In genomic region chr12:34908008-34908407, GRCm38 (mm10) we compare ENCODE assay signal across 13 mouse cellular contexts. TPM values are rescaled to one million over a fixed set of nuclear protein-coding genes. Genes with fewer than 3 reads are reported as not detected.
A peak's percentile ranks its signal among the peaks of the same experiment; 100 is the strongest.
DNase-seq lines count a peak whose midpoint lies in the region; ATAC-seq lines count a peak whose summit lies in the region.
"Had no signal": no experiment of that assay in that cellular context is flagged by ENCODE, and none has a peak within 500 bp of the region (broad histone marks: within the 10 kb centered on the region; RNA-seq: fewer than 3 reads in every experiment).

No protein-coding gene starts in this region.

- peak; percentile 13 for DNase-seq in hindbrain, embryonic 11.5 days (ENCODE audit: low spot score)
- DNase-seq in hindbrain, embryonic 10.5 days (ENCODE audit: low spot score): no peak
- DNase-seq in brain, adult 2 months (ENCODE audit: low read depth, low spot score): peak; percentile 24
- DNase-seq in adrenal gland, postnatal 10 days: no peak
- no peak for DNase-seq in heart, adult 9 months (ENCODE audit: low spot score in 2 of 2)
- DNase-seq: gastrocnemius, postnatal 10 days; heart, postnatal 4 days; kidney, adult 8-10 months; lung, adult 18-20 months; spleen, adult 18-20 months had no signal

- H3K4me1 ChIP-seq in hindbrain, embryonic 11.5 days (replicated peaks; ENCODE audit: control insufficient read depth, insufficient read depth, low read length): no peaks in the 10 kb centered on the region
- H3K4me1 ChIP-seq in hindbrain, embryonic 10.5 days (replicated peaks): peaks cover 13% of the 10 kb centered on the region
- 0 out of 2 replicates have a peak, but pooled peaks cover 2% of the 10 kb centered on the region for H3K4me1 ChIP-seq in hindbrain, embryonic 12.5 days
- peaks cover 3% of the 10 kb centered on the region; the same call in 1 of the 2 replicates for H3K4me1 ChIP-seq in neural tube, embryonic 14.5 days (ENCODE audit: control insufficient read depth, insufficient read depth, low read length)
- H3K4me1 ChIP-seq: heart, embryonic 12.5 days had no signal

- H3K4me2 ChIP-seq in hindbrain, embryonic 11.5 days (replicated peaks; ENCODE audit: low read depth, low read length): no peak overlapping the region
- H3K4me2 ChIP-seq in hindbrain, embryonic 12.5 days (replicated peaks): peak overlapping the region; percentile 71; the same call in 1 of the 2 replicates
- H3K4me2 ChIP-seq in neural tube, embryonic 14.5 days (ENCODE audit: low read depth, low read length): peak overlapping the region; percentile 75; the same call in 1 of the 2 replicates

- H3K27ac ChIP-seq in hindbrain, embryonic 11.5 days (ENCODE audit: low read depth, low read length): no peak overlapping the region
- no peak overlapping the region for H3K27ac ChIP-seq in hindbrain, embryonic 10.5 days
- H3K27ac ChIP-seq in hindbrain, embryonic 12.5 days: no peak overlapping the region
- H3K27ac ChIP-seq in neural tube, embryonic 14.5 days (ENCODE audit: low read depth, low read length): no peak overlapping the region

- H3K4me3 ChIP-seq in hindbrain, embryonic 11.5 days (ENCODE audit: low read depth, low read length): no peak overlapping the region
- no peak overlapping the region for H3K4me3 ChIP-seq in hindbrain, embryonic 10.5 days
- no peak overlapping the region for H3K4me3 ChIP-seq in hindbrain, embryonic 12.5 days
- peak overlapping the region; percentile 74 for H3K4me3 ChIP-seq in neural tube, embryonic 14.5 days (ENCODE audit: low read depth, low read length)

- ATAC-seq in hindbrain, embryonic 11.5 days (ENCODE audit: low FRiP score): no peak
- no peak for ATAC-seq in hindbrain, embryonic 12.5 days (ENCODE audit: low FRiP score)
- ATAC-seq in neural tube, embryonic 14.5 days (ENCODE audit: low read depth): no peak

- no peaks in the 10 kb centered on the region for H3K9me3 ChIP-seq in hindbrain, embryonic 11.5 days (ENCODE audit: control insufficient read depth, low read length)
- H3K9me3 ChIP-seq in hindbrain, embryonic 10.5 days: no peaks in the 10 kb centered on the region
- no peaks in the 10 kb centered on the region for H3K9me3 ChIP-seq in hindbrain, embryonic 12.5 days (replicated peaks)
- H3K9me3 ChIP-seq in neural tube, embryonic 14.5 days (ENCODE audit: control insufficient read depth, low read length): no peaks in the 10 kb centered on the region
- H3K9me3 ChIP-seq: heart, embryonic 12.5 days had no signal

- H3K36me3 ChIP-seq in hindbrain, embryonic 11.5 days (ENCODE audit: control insufficient read depth, insufficient read depth, low read length): no peaks in the 10 kb centered on the region
- no peaks in the 10 kb centered on the region for H3K36me3 ChIP-seq in hindbrain, embryonic 10.5 days
- H3K36me3 ChIP-seq in hindbrain, embryonic 12.5 days: no peaks in the 10 kb centered on the region
- H3K36me3 ChIP-seq in neural tube, embryonic 14.5 days (ENCODE audit: control insufficient read depth, insufficient read depth, low read length): no peaks in the 10 kb centered on the region
- H3K36me3 ChIP-seq: heart, embryonic 12.5 days had no signal

- 68% methylated on average over 2 of the region's 2 CpGs for WGBS in hindbrain, embryonic 11.5 days
- WGBS in hindbrain, embryonic 10.5 days: 70% methylated on average over 2 of the region's 2 CpGs
- 70% methylated on average over 2 of the region's 2 CpGs for WGBS in hindbrain, embryonic 12.5 days
- WGBS in neural tube, embryonic 14.5 days: 63% methylated on average over 2 of the region's 2 CpGs

- peaks cover 10% of the 10 kb centered on the region for H3K27me3 ChIP-seq in hindbrain, embryonic 11.5 days (ENCODE audit: control insufficient read depth, insufficient read depth, low read length)
- peaks cover 47% of the 10 kb centered on the region for H3K27me3 ChIP-seq in hindbrain, embryonic 10.5 days (ENCODE audit: insufficient read depth, poor library complexity, severe bottlenecking)
- peaks cover 23% of the 10 kb centered on the region for H3K27me3 ChIP-seq in hindbrain, embryonic 12.5 days
- 0 out of 2 replicates have a peak, but pooled peaks cover 3% of the 10 kb centered on the region for H3K27me3 ChIP-seq in neural tube, embryonic 14.5 days (ENCODE audit: control insufficient read depth, insufficient read depth, low read length)

- no peak overlapping the region for H3K9ac ChIP-seq in hindbrain, embryonic 11.5 days (ENCODE audit: low read depth, low read length)
- H3K9ac ChIP-seq in hindbrain, embryonic 12.5 days: no peak overlapping the region
- H3K9ac ChIP-seq in neural tube, embryonic 14.5 days (replicated peaks; ENCODE audit: low read depth, low read length): no peak overlapping the region

RNA-seq across cellular contexts. Expression of gene Hdac9, which starts 8.9 kb away (rescaled TPM):
- polyA plus RNA-seq in hindbrain, embryonic 11.5 days (2014; fragmentation: Nextera tagmentation; extraction: Ambion mirVana): 12.1 and 12.7 TPM in 2 replicates
- polyA plus RNA-seq in hindbrain, embryonic 10.5 days (2016; fragmentation: Nextera tagmentation; extraction: Ambion mirVana): 8.2 and 10.1 TPM in 2 replicates
- polyA plus RNA-seq in hindbrain, embryonic 12.5 days (2016; fragmentation: Nextera tagmentation; extraction: Ambion mirVana): 9.0 and 9.1 TPM in 2 replicates
- polyA plus RNA-seq in neural tube, embryonic 14.5 days (2014; fragmentation: Nextera tagmentation; extraction: Ambion mirVana): 14.1 and 14.3 TPM in 2 replicates
- total RNA-seq in adrenal gland, postnatal 10 days (2021): 1 to 10 TPM; 3.5 to 4.1 TPM

Comparison
In these comparisons a context has a peak if more than half of its experiments do, and no peak if none do; other contexts are left out.
1. DNase-seq: peak in hindbrain, embryonic 11.5 days (single experiment) and brain, adult 2 months (single experiment); none in hindbrain, embryonic 10.5 days (single experiment), adrenal gland, postnatal 10 days (single experiment) and heart, adult 9 months (0 of 2).